Mouse (Mus musculus) right cerebral cortex, postnatal 10 days (tissue): ENCODE measurements around the gene Dcst1.

Experiments used
- DNase-seq, 2 experiments: peaks; one replicate each; pipeline ENCODE4 v3.0.0; 2021; ENCODE audit warnings: low spot score in 2 of 2

Gene Dcst1

GRCm38 (mm10) chr3:89336529-89336928, 28.5 kb downstream of the Dcst1 start:
- DNase-seq: no peak

GRCm38 (mm10) chr3:89333053-89333452, 32.0 kb downstream of the Dcst1 start:
- no peak for DNase-seq

GRCm38 (mm10) chr3:89332476-89332875, 32.6 kb downstream of the Dcst1 start:
- DNase-seq: no peak

- no peak for DNase-seq
Measured at GRCm38 (mm10) chr3:89332013-89332412, 33.0 kb downstream of the Dcst1 start.

- no peak for DNase-seq
Measured at GRCm38 (mm10) chr3:89331561-89331960, 33.5 kb downstream of the Dcst1 start.

- DNase-seq: no peak
Measured at GRCm38 (mm10) chr3:89330948-89331347, 34.1 kb downstream of the Dcst1 start.

- DNase-seq: no peak
Measured at GRCm38 (mm10) chr3:89330346-89330745, 34.7 kb downstream of the Dcst1 start.

- no peak for DNase-seq
Measured at GRCm38 (mm10) chr3:89328623-89329022, 36.4 kb downstream of the Dcst1 start.

- no peak for DNase-seq
Measured at GRCm38 (mm10) chr3:89327371-89327870, 37.6 kb downstream of the Dcst1 start.

- no peak for DNase-seq
Measured at GRCm38 (mm10) chr3:89325882-89326281, 39.2 kb downstream of the Dcst1 start.

- DNase-seq: peak; percentile 93 to 94
Measured at GRCm38 (mm10) chr3:89322514-89323165, 42.4 kb downstream of the Dcst1 start, which contains the start of gene Efna3. Gene Efna3 (minus strand): TSS chr3:89322965.

- no peak for DNase-seq
Measured at GRCm38 (mm10) chr3:89322131-89322500, 42.9 kb downstream of the Dcst1 start.

- DNase-seq: peak; percentile 74 to 81
Measured at GRCm38 (mm10) chr3:89321183-89322130, 43.6 kb downstream of the Dcst1 start.

GRCm38 (mm10) chr3:89320581-89321182, 44.4 kb downstream of the Dcst1 start:
- peak; percentile 80 to 83 for DNase-seq

- peak; percentile 75 to 76 for DNase-seq
Measured at GRCm38 (mm10) chr3:89319591-89320350, 45.3 kb downstream of the Dcst1 start.

- peak in 1 of 2 experiments; percentile 43 for DNase-seq
Measured at GRCm38 (mm10) chr3:89318971-89319590, 46.0 kb downstream of the Dcst1 start.

GRCm38 (mm10) chr3:89318316-89318715, 46.7 kb downstream of the Dcst1 start:
- no peak for DNase-seq

GRCm38 (mm10) chr3:89317246-89317645, 47.8 kb downstream of the Dcst1 start:
- DNase-seq: peak in 1 of 2 experiments; percentile 67

GRCm38 (mm10) chr3:89316833-89317232, 48.2 kb downstream of the Dcst1 start:
- peak; percentile 92 to 94 for DNase-seq

GRCm38 (mm10) chr3:89315930-89316831, 48.9 kb downstream of the Dcst1 start:
- peak in 1 of 2 experiments; percentile 53 for DNase-seq
